Mouse (Mus musculus) midbrain, embryonic 14.5 days (tissue): Measurements from ENCODE around the gene Mfsd4b2. TPM values are rescaled to one million over a fixed set of nuclear protein-coding genes. Genes with fewer than 3 reads are reported as not detected.

Experiments used
- ATAC-seq: fragments of 200-750 bp; cut with Nextera tagmentation; 2 replicates; pipeline ENCODE4 v1.8.0; 2017; ENCODE audit warnings: moderate number of reproducible peaks, moderate library complexity; ENCODE audit not compliant: low FRiP score, low TSS enrichment
- DNase-seq: peaks from one replicate; pipeline ENCODE4 v3.0.0-alpha.2; 2015
- H3K27ac ChIP-seq: fragments of 300-500 bp; sonication (generic); replicated peaks from 2 replicates; pipeline ENCODE4 v1.5.1; 2014; ENCODE audit warnings: mild to moderate bottlenecking, low read depth, low read length, moderate library complexity
- H3K27me3 ChIP-seq: fragments of 300-500 bp; sonication (generic); 2 replicates; pipeline ENCODE4 v1.6.1; 2014; ENCODE audit warnings: low read length, control low read depth, mixed read lengths; ENCODE audit not compliant: control insufficient read depth, insufficient read depth
- H3K36me3 ChIP-seq: fragments of 300-500 bp; sonication (generic); 2 replicates; pipeline ENCODE4 v1.6.1; 2014; ENCODE audit warnings: low read length, control low read depth; ENCODE audit not compliant: control insufficient read depth, insufficient read depth
- H3K4me1 ChIP-seq: fragments of 300-500 bp; sonication (generic); 2 replicates; pipeline ENCODE4 v1.6.1; 2014; ENCODE audit warnings: mild to moderate bottlenecking, antibody characterized with exemption, low read length, control low read depth; ENCODE audit not compliant: control insufficient read depth, insufficient read depth
- H3K4me2 ChIP-seq: fragments of 300-500 bp; sonication (generic); 2 replicates; pipeline ENCODE4 v1.6.1; 2014; ENCODE audit warnings: mild to moderate bottlenecking, low read length, moderate library complexity
- H3K4me3 ChIP-seq: fragments of 300-500 bp; sonication (generic); replicated peaks from 2 replicates; pipeline ENCODE4 v1.5.1; 2014; ENCODE audit warnings: low read depth, low read length
- H3K9ac ChIP-seq: fragments of 300-500 bp; sonication (generic); replicated peaks from 2 replicates; pipeline ENCODE4 v1.6.1; 2014; ENCODE audit warnings: mild to moderate bottlenecking, low read length, moderate library complexity
- H3K9me3 ChIP-seq: fragments of 300-500 bp; sonication (generic); 2 replicates; pipeline ENCODE4 v1.6.1; 2016; ENCODE audit warnings: low read length, control low read depth, mixed read lengths; ENCODE audit not compliant: control insufficient read depth
- WGBS: fragments of 180-500 bp; shearing (Covaris S2); extraction: QIAGEN DNeasy Blood & Tissue Kit; methylation state at CpG from one replicate; pipeline ENCODE4 v1.1.7; 2014; 5-methylcytosine and 5-hydroxymethylcytosine counted together
- polyA plus RNA-seq: library from polyadenylated mRNA; unstranded; fragments of >200 nt; fragmentation: Nextera tagmentation; extraction: Ambion mirVana; gene quantifications from 2 replicates; pipeline ENCODE4 v1.2.1, GENCODE M21; 2014

Gene Mfsd4b2
- polyA plus RNA-seq, 1 experiment from 2014 or later, result not detected

DNA sequence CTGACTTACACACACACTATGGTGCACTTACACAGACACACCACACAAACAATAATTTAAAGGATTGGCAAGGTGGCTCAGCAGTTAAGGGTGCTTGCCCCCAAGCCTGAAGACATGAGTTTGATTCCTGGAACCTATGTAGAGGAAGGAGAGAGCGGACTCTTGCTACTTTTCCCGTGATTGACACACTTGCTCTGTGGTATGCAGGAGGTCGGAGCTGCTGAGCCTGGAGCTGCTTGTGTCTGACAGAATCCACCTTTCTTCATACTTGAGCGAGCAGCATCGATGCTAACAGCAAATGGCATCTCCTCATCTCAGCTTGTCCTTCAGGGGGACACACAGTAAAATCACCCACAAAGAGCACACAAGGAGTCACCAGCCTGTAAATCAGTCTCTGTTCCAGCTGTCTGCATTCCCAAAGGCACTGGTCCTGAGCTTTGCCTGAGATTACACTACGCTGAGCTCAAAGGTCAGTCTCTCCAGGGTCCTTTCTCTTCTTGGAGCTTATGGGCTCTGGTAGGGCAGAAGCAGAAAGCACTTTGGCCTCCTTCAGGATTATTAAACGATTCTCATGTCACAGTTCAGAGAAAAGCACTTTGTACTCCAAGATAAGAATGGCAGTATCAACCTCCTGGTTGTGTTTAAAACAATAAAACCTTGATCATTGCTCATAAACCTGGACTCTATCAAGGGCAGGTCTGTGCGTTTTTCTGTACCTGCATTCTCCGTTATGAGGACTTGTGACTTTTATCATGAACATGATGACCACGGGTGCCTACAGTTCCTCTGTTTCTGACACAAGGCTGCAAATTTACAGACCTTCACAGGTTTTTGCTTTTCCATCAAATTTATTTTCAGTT lies 19.7 kb downstream of the Mfsd4b2 start:
- no peak overlapping the region for H3K9ac ChIP-seq
- no peaks in the 10 kb centered on the region for H3K36me3 ChIP-seq
- 79% methylated on average over 10 of the region's 10 CpGs for WGBS

GRCm38 (mm10) chr10:39904191-39904590 lies 22.5 kb downstream of the Mfsd4b2 start:
- WGBS, result 73% methylated on average over 3 of the region's 3 CpGs
- no peak overlapping the region for H3K4me3 ChIP-seq
- no peaks in the 10 kb centered on the region for H3K27me3 ChIP-seq
- H3K9me3 ChIP-seq, result no peaks in the 10 kb centered on the region
- DNase-seq, result no peak
- H3K36me3 ChIP-seq, result no peaks in the 10 kb centered on the region
- ATAC-seq, result no peak
- 0 out of 2 replicates have a peak, but pooled peaks cover 3% of the 10 kb centered on the region for H3K4me1 ChIP-seq
- no peak overlapping the region for H3K27ac ChIP-seq
- H3K4me2 ChIP-seq, result no peak overlapping the region
- no peak overlapping the region for H3K9ac ChIP-seq

More for the DNA sequence above, 19.7 kb downstream of the Mfsd4b2 start:
- no peak overlapping the region for H3K4me3 ChIP-seq
- H3K27ac ChIP-seq, result no peak overlapping the region
- H3K4me1 ChIP-seq, result no peaks in the 10 kb centered on the region
- no peak overlapping the region for H3K4me2 ChIP-seq
- ATAC-seq (no peak), DNase-seq (no peak)
- H3K9me3 ChIP-seq, result no peaks in the 10 kb centered on the region
- no peaks in the 10 kb centered on the region for H3K27me3 ChIP-seq

DNA sequence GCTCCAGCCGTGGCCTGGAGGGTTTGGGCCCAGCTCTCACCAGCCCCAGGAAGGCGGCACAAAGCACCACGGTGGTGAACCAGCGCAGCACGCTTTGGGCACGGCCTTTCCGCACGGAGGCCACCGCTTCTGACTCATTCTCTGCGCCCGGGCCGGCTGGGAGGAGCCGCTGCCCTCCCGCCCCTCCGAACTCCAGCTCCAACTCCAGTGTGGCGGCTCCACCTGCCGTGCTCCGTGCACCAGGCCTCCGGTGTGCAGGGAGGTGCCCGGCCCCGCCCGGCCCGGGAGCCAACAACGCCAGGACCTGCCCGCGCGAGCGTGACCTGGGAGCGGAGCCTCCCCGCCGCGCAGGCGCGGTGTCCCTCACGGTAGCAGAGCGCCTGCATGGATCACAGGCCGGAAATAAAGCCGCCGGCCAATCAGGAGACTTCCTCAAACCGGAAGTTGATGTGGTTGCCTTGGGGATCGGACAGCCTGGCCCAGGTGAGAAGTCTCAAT lies 27.8 kb downstream of the Mfsd4b2 start, which contains the start of gene Mfsd4b4:
Mfsd4b4 (minus strand) TSS at position 365 of the 498 bp plus-strand sequence.
- no peaks in the 10 kb centered on the region for H3K27me3 ChIP-seq
- DNase-seq (peak; percentile 97), ATAC-seq (peak; percentile 98)
- peak within 1 kb of the TSS; percentile 86 for H3K27ac ChIP-seq
- no peaks in the 10 kb centered on the region for H3K9me3 ChIP-seq
- H3K4me3 ChIP-seq, result peak within 1 kb of the TSS; percentile 76
- H3K4me2 ChIP-seq, result peak within 1 kb of the TSS; percentile 94
- H3K9ac ChIP-seq, result peak within 1 kb of the TSS; percentile 86
- peaks cover 13% of the 10 kb centered on the region; the same call in 1 of the 2 replicates for H3K4me1 ChIP-seq
- H3K36me3 ChIP-seq, result no peaks in the 10 kb centered on the region
- WGBS, result under 1% methylated on average over 41 of the region's 41 CpGs

GRCm38 (mm10) chr10:39896503-39896902 lies 30.2 kb downstream of the Mfsd4b2 start:
- no peaks in the 10 kb centered on the region for H3K27me3 ChIP-seq
- no peak overlapping the region for H3K9ac ChIP-seq
- no peak overlapping the region for H3K27ac ChIP-seq
- peaks cover 6% of the 10 kb centered on the region for H3K36me3 ChIP-seq
- no peaks in the 10 kb centered on the region for H3K9me3 ChIP-seq
- H3K4me1 ChIP-seq, result peaks cover 13% of the 10 kb centered on the region; the same call in 1 of the 2 replicates
- H3K4me2 ChIP-seq, result no peak overlapping the region
- DNase-seq (no peak), ATAC-seq (no peak)
- 85% methylated on average over 5 of the region's 5 CpGs for WGBS
- H3K4me3 ChIP-seq, result no peak overlapping the region

- Histone ChIP-seq H3K9ac (no peak overlapping the region), H3K4me3 (no peak overlapping the region), H3K9me3 (no peaks in the 10 kb centered on the region), H3K27me3 (no peaks in the 10 kb centered on the region), H3K36me3 (peaks cover 6% of the 10 kb centered on the region), H3K27ac (no peak overlapping the region), H3K4me2 (no peak overlapping the region), H3K4me1 (peaks cover 9% of the 10 kb centered on the region; the same call in 1 of the 2 replicates)
- DNase-seq (no peak), ATAC-seq (no peak)
- 74% methylated on average over 11 of the region's 11 CpGs for WGBS
Measured at GRCm38 (mm10) chr10:39893702-39894697, 32.7 kb downstream of the Mfsd4b2 start.

DNA sequence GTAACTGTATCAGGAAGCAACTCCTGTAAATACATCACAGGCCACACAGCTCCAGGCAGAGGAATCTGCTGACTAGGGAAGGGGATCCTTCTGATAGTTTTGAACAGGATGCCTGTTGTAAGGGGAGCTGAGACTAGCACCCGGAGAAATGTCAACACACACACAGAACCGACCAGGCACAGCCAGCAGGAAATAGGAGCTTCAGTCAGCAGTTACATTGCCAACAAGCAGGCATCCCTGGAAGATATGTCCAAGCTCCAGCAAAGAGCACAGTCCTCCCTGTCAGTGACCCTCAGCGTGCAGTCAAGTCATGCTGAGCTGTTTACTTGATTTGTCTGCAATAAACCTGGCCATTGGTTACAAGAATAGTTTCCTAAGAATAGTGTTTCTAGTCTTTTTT lies 38.1 kb downstream of the Mfsd4b2 start:
- DNase-seq (no peak), ATAC-seq (no peak)
- Histone ChIP-seq H3K9ac (no peak overlapping the region), H3K4me3 (no peak overlapping the region), H3K27me3 (no peaks in the 10 kb centered on the region), H3K9me3 (no peaks in the 10 kb centered on the region), H3K4me1 (no peaks in the 10 kb centered on the region), H3K27ac (no peak overlapping the region), H3K36me3 (peaks cover 6% of the 10 kb centered on the region), H3K4me2 (no peak overlapping the region)
- WGBS, result 78% methylated on average over 3 of the region's 3 CpGs

Other genes starting within 250 kb of the Mfsd4b2 start
- 64.1 and 68.1 TPM in 2 replicates for gene Rev3l, start 194.8 kb downstream of the Mfsd4b2 start, polyA plus RNA-seq
- 3.6 and 5.0 TPM in 2 replicates for gene Mfsd4b4, start 27.7 kb downstream of the Mfsd4b2 start, polyA plus RNA-seq
- gene Mfsd4b3, start 33.2 kb upstream of the Mfsd4b2 start, polyA plus RNA-seq, result not detected in 2 replicates
- gene Mfsd4b5, start 59.7 kb upstream of the Mfsd4b2 start, polyA plus RNA-seq, result not detected in 2 replicates
- gene Mfsd4b1, start 98.3 kb upstream of the Mfsd4b2 start, polyA plus RNA-seq, result 0.35 and 0.50 TPM in 2 replicates
- 1.2 and 3.2 TPM in 2 replicates for gene Slc16a10, start 215.3 kb upstream of the Mfsd4b2 start, polyA plus RNA-seq